Mouse (Mus musculus) limb, embryonic 12.5 days (tissue): Measurements from ENCODE around the gene Pdia4. TPM values are rescaled to one million over a fixed set of nuclear protein-coding genes. Genes with fewer than 3 reads are reported as not detected.

ENCODE experiments used
- ATAC-seq: fragments of 200-750 bp; cut with Nextera tagmentation; 2 replicates; pipeline ENCODE4 v1.8.0; 2017; ENCODE audit warnings: low read depth, moderate TSS enrichment; ENCODE audit not compliant: insufficient number of reproducible peaks, insufficient read depth, low FRiP score, low TSS enrichment
- H3K27ac ChIP-seq: fragments of 300-500 bp; sonication (generic); 2 replicates; pipeline ENCODE4 v1.5.1; 2016; ENCODE audit warnings: mild to moderate bottlenecking, moderate library complexity
- H3K27me3 ChIP-seq: fragments of 300-500 bp; sonication (generic); 2 replicates; pipeline ENCODE4 v1.6.1; 2016; ENCODE audit warnings: mild to moderate bottlenecking, moderate library complexity
- H3K36me3 ChIP-seq: fragments of 300-500 bp; sonication (generic); 2 replicates; pipeline ENCODE4 v1.6.1; 2016; ENCODE audit warnings: mild to moderate bottlenecking, moderate library complexity
- H3K4me1 ChIP-seq: fragments of 300-500 bp; sonication (generic); replicated peaks from 2 replicates; pipeline ENCODE4 v1.6.1; 2016
- H3K4me2 ChIP-seq: fragments of 300-500 bp; sonication (generic); 2 replicates; pipeline ENCODE4 v1.6.1; 2016; ENCODE audit warnings: mild to moderate bottlenecking, moderate library complexity
- H3K4me3 ChIP-seq: fragments of 300-500 bp; sonication (generic); replicated peaks from 2 replicates; pipeline ENCODE4 v1.5.1; 2016; ENCODE audit warnings: mild to moderate bottlenecking
- H3K9ac ChIP-seq: fragments of 300-500 bp; sonication (generic); replicated peaks from 2 replicates; pipeline ENCODE4 v1.6.1; 2016; ENCODE audit warnings: mild to moderate bottlenecking, moderate library complexity
- H3K9me3 ChIP-seq: fragments of 300-500 bp; sonication (generic); 2 replicates; pipeline ENCODE4 v1.6.1; 2016; ENCODE audit warnings: mild to moderate bottlenecking, moderate library complexity
- WGBS: fragments of 180-500 bp; shearing (Covaris S2); methylation state at CpG from one replicate; pipeline ENCODE4 v1.1.7; 2016; 5-methylcytosine and 5-hydroxymethylcytosine counted together
- polyA plus RNA-seq: library from polyadenylated mRNA; unstranded; fragments of >200 nt; fragmentation: Nextera tagmentation; extraction: Ambion mirVana; gene quantifications from 2 replicates; pipeline ENCODE4 v1.2.1, GENCODE M21; 2016

The Pdia4 gene
- polyA plus RNA-seq, 1 experiment from 2014 or later = 276 TPM

DNA sequence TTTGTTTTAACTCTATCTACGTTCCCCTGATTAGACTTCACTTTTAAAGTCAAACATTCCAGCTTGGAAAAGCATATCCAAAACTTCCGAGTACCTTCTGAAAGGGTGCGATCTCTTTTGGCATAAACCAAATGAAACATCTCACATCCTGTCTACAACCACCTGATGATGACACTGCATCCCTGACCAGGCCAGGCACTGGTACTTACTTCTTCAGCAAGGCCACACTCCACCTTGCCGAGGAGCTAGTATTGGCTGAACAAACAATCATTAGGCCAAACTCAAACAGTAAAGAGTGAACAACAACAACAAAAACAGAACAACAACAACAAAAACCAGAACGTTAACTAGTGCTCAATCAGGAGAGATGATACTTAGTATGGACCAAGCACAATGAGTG is 1.9 kb downstream of the Pdia4 start:
- peak overlapping the region; percentile 89 for H3K4me2 ChIP-seq
- H3K4me1 ChIP-seq = peaks cover 30% of the 10 kb centered on the region
- 58% methylated on average over 5 of the region's 5 CpGs for WGBS
- H3K4me3 ChIP-seq = peak overlapping the region; percentile 71
- H3K9ac ChIP-seq = peak overlapping the region; percentile 89
- H3K9me3 ChIP-seq = no peaks in the 10 kb centered on the region
- H3K27me3 ChIP-seq = no peaks in the 10 kb centered on the region
- ATAC-seq = no peak
- H3K27ac ChIP-seq = no peak overlapping the region
- peaks cover 22% of the 10 kb centered on the region for H3K36me3 ChIP-seq

GRCm38 (mm10) chr6:47810181-47810580 is 3.0 kb downstream of the Pdia4 start:
- Histone ChIP-seq H3K4me1 (peaks cover 30% of the 10 kb centered on the region), H3K27ac (no peak overlapping the region; the same call in 1 of the 2 replicates), H3K4me3 (no peak overlapping the region), H3K4me2 (peak overlapping the region; percentile 89), H3K9me3 (no peaks in the 10 kb centered on the region), H3K9ac (0 out of 2 replicates have a peak overlapping the region, but pooled peaks have one; percentile 23), H3K27me3 (no peaks in the 10 kb centered on the region), H3K36me3 (peaks cover 33% of the 10 kb centered on the region)
- ATAC-seq = no peak
- WGBS = 84% methylated on average over 2 of the region's 2 CpGs

GRCm38 (mm10) chr6:47809053-47809452 is 4.2 kb downstream of the Pdia4 start:
- WGBS = 83% methylated on average over 4 of the region's 4 CpGs
- Histone ChIP-seq H3K4me2 (no peak overlapping the region), H3K27me3 (no peaks in the 10 kb centered on the region), H3K9ac (no peak overlapping the region), H3K4me3 (no peak overlapping the region), H3K9me3 (no peaks in the 10 kb centered on the region), H3K4me1 (peaks cover 26% of the 10 kb centered on the region), H3K36me3 (peaks cover 45% of the 10 kb centered on the region), H3K27ac (no peak overlapping the region)
- no peak for ATAC-seq

GRCm38 (mm10) chr6:47808545-47808944 is 4.7 kb downstream of the Pdia4 start:
- ATAC-seq = no peak
- Histone ChIP-seq H3K27me3 (no peaks in the 10 kb centered on the region), H3K36me3 (peaks cover 50% of the 10 kb centered on the region), H3K9me3 (no peaks in the 10 kb centered on the region), H3K9ac (no peak overlapping the region), H3K4me2 (no peak overlapping the region), H3K4me3 (no peak overlapping the region), H3K27ac (no peak overlapping the region), H3K4me1 (peaks cover 26% of the 10 kb centered on the region)
- WGBS = 91% methylated on average over 5 of the region's 5 CpGs

DNA sequence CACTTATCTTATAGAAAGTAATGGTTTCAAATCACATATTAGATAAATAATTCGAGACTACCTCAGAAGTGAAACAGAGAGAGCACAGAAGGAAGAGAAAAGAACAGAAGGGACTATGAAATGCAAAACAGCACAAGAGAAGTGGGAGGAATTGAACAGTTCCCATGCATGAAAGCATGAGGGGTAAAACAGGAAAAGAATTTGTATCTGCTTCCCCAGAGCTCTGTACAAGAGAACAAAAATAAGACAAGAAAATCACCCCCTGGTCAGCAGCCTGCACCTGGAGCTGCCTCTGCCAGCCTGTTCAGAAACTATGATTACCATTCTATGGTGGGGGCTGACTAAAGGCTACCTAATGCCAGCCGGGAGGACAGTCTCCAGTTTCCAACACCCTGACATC is 5.8 kb downstream of the Pdia4 start:
- peaks cover 61% of the 10 kb centered on the region for H3K36me3 ChIP-seq
- H3K4me1 ChIP-seq = peaks cover 26% of the 10 kb centered on the region
- WGBS = 93% methylated on average over 2 of the region's 2 CpGs
- H3K27ac ChIP-seq = no peak overlapping the region
- H3K27me3 ChIP-seq = no peaks in the 10 kb centered on the region
- H3K9ac ChIP-seq = no peak overlapping the region
- no peak overlapping the region for H3K4me3 ChIP-seq
- H3K9me3 ChIP-seq = no peaks in the 10 kb centered on the region
- no peak overlapping the region for H3K4me2 ChIP-seq
- ATAC-seq = no peak

- no peak overlapping the region for H3K27ac ChIP-seq
- H3K4me1 ChIP-seq = peaks cover 12% of the 10 kb centered on the region
- H3K9ac ChIP-seq = no peak overlapping the region
- no peak for ATAC-seq
- peaks cover 80% of the 10 kb centered on the region for H3K36me3 ChIP-seq
- H3K4me2 ChIP-seq = no peak overlapping the region
- no peak overlapping the region for H3K4me3 ChIP-seq
- no peaks in the 10 kb centered on the region for H3K27me3 ChIP-seq
- 87% methylated on average over 2 of the region's 2 CpGs for WGBS
- H3K9me3 ChIP-seq = no peaks in the 10 kb centered on the region
Observed at GRCm38 (mm10) chr6:47805520-47805919, 7.7 kb downstream of the Pdia4 start.

GRCm38 (mm10) chr6:47799079-47799478 is 14.2 kb downstream of the Pdia4 start:
- peaks cover 96% of the 10 kb centered on the region for H3K36me3 ChIP-seq
- H3K27me3 ChIP-seq = no peaks in the 10 kb centered on the region
- H3K4me3 ChIP-seq = no peak overlapping the region
- no peaks in the 10 kb centered on the region for H3K4me1 ChIP-seq
- no peak for ATAC-seq
- H3K4me2 ChIP-seq = no peak overlapping the region
- H3K9ac ChIP-seq = no peak overlapping the region
- WGBS = 60% methylated on average over 6 of the region's 6 CpGs
- H3K27ac ChIP-seq = no peak overlapping the region
- H3K9me3 ChIP-seq = no peaks in the 10 kb centered on the region

DNA sequence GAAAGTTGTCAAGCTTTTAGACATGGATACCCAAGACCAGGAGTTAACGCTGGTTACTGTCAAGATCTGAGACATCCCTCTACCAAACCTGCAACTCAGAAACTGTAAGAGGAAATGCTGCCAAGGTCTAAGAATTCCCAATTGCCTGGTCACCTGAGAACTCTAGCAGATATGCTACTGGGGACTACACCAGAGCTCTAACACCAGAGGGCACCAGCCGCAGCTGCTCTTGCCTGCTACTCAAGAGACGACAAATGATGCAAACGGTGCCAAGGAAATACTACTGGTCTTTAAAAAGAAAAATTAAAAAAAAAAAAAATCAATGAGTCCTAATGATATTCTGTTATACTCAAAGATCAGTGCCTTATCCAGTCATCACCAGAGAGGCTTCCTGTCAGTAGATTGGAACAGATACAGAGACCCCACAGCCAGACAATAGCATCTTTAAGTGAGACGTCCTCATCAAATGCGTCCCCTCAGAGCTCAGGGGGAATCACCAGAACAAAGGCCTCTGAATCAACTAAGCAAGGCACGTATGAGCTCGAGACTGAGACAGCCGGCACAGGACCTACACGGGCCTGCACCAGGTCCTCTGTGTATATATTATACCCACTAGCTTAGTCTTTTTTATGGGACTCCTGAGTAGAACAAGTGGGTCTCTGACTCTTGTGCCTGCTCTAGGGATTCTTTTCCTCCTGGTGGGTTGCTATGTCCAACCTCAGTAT is 19.0 kb downstream of the Pdia4 start:
- Histone ChIP-seq H3K9me3 (no peaks in the 10 kb centered on the region), H3K4me3 (no peak overlapping the region), H3K36me3 (peaks cover 48% of the 10 kb centered on the region), H3K9ac (no peak overlapping the region), H3K27me3 (no peaks in the 10 kb centered on the region), H3K4me2 (no peak overlapping the region), H3K4me1 (no peaks in the 10 kb centered on the region), H3K27ac (no peak overlapping the region)
- ATAC-seq = no peak
- WGBS = 73% methylated on average over 10 of the region's 10 CpGs

GRCm38 (mm10) chr6:47793284-47793683 is 19.9 kb downstream of the Pdia4 start:
- Histone ChIP-seq H3K4me1 (peaks cover 4% of the 10 kb centered on the region), H3K27ac (no peak overlapping the region), H3K4me2 (no peak overlapping the region), H3K27me3 (no peaks in the 10 kb centered on the region), H3K9ac (no peak overlapping the region), H3K9me3 (no peaks in the 10 kb centered on the region), H3K36me3 (peaks cover 38% of the 10 kb centered on the region), H3K4me3 (no peak overlapping the region)
- ATAC-seq = no peak
- WGBS = 84% methylated on average over 5 of the region's 5 CpGs

- Histone ChIP-seq H3K4me3 (no peak overlapping the region), H3K9ac (no peak overlapping the region), H3K27ac (no peak overlapping the region), H3K36me3 (peaks cover 31% of the 10 kb centered on the region), H3K4me1 (peaks cover 4% of the 10 kb centered on the region), H3K4me2 (no peak overlapping the region), H3K27me3 (no peaks in the 10 kb centered on the region), H3K9me3 (no peaks in the 10 kb centered on the region)
- WGBS = 88% methylated on average over 2 of the region's 2 CpGs
- ATAC-seq = no peak
Observed at GRCm38 (mm10) chr6:47792533-47792932, 20.7 kb downstream of the Pdia4 start.

DNA sequence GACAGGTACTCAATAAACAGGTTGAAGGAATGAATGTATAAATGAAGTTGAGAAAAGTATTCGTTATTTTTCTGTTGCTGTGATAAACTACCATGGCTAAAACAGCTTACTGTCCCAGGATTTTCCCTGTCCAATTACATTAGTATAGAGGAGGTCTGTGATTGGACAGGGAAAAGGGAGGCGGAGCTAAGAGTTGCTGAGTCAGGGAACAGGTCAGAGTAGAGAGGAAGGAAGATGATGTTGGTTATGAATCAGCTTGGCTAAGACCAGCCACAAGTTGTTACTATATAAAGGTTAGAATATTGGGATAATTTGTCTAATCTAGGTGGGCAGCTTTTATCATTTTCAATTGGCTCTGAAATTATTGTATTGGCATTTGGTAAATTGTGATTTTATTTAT is 22.5 kb downstream of the Pdia4 start:
- no peak overlapping the region for H3K27ac ChIP-seq
- no peak overlapping the region for H3K4me2 ChIP-seq
- no peak overlapping the region for H3K9ac ChIP-seq
- 48% methylated on average over 2 of the region's 2 CpGs for WGBS
- H3K36me3 ChIP-seq = peaks cover 15% of the 10 kb centered on the region
- H3K9me3 ChIP-seq = no peaks in the 10 kb centered on the region
- no peaks in the 10 kb centered on the region for H3K27me3 ChIP-seq
- no peak overlapping the region for H3K4me3 ChIP-seq
- ATAC-seq = no peak
- peaks cover 4% of the 10 kb centered on the region for H3K4me1 ChIP-seq

DNA sequence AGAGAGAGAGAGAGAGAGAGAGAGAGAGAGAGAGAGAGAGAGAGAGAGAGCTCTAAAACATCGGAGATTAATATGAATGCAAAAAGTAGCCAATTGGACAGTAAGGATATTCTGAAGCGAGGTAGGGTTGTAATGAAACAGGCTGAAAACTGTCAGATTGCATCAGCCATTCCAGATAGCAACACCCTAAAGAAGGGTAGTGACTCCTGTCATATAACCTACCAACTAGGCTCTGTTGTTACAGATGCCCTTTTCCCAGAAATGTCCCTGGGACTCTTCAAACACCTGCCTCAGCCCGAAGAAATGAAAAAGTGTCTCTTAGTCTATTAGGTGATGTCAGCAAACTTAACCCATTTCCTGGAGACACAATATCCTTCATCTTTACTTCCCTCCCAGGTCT is 24.4 kb downstream of the Pdia4 start:
- Histone ChIP-seq H3K9ac (peak overlapping the region; percentile 76), H3K4me1 (peaks cover 4% of the 10 kb centered on the region), H3K27ac (peak overlapping the region; percentile 94), H3K4me3 (peak overlapping the region; percentile 47), H3K4me2 (peak overlapping the region; percentile 56), H3K27me3 (no peaks in the 10 kb centered on the region), H3K9me3 (no peaks in the 10 kb centered on the region), H3K36me3 (no peaks in the 10 kb centered on the region)
- 56% methylated on average over 3 of the region's 3 CpGs for WGBS
- no peak for ATAC-seq
